Mouse (Mus musculus) adrenal gland, postnatal 10 days (tissue): ENCODE data around the gene Defa25. TPM values are rescaled to one million over a fixed set of nuclear protein-coding genes. Genes with fewer than 3 reads are reported as not detected.
"Not testable (repeated sequence)": the region's sequence is repeated elsewhere in the genome, so short reads cannot be mapped to it uniquely, and the experiment has no call there.

ENCODE experiments used
- DNase-seq: peaks from one replicate; pipeline ENCODE4 v3.0.0; 2021; ENCODE audit warnings: mixed read lengths
- long read RNA-seq, 2 experiments: library from polyadenylated mRNA; stranded (forward); transcript quantifications; one replicate each; pipeline ENCODE4 v2.0.0; 2021
- total RNA-seq, 2 experiments: library from RNA; stranded (reverse); gene quantifications; 2 replicates each; pipeline ENCODE4 v1.2.3; 2021

Gene Defa25
- total RNA-seq: not detected
- long read RNA-seq, experiment 1: 0 reads
- long read RNA-seq, experiment 2: 0 reads

DNA sequence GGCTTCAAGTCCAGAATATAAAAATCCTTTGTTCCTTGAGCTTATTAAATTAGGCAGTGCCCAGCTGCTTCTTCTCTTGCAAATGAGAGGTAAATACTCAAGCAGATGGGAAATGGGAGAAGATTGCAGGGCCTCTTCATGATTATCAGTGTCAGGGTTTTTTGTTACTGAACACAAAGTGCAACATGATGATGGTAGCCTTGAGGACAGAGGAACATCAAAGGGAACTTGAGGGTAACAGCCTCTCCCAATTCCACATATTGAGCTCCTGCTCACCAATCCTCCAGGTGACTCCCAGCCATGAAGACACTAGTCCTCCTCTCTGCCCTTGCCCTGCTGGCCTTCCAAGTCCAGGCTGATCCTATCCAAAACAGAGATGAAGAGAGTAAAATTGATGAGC is at the start of gene Defa25:
Gene Defa25, plus strand, starts transcription at position 301 of the 400 bp plus-strand sequence.
- not testable (repeated sequence) for DNase-seq

DNA sequence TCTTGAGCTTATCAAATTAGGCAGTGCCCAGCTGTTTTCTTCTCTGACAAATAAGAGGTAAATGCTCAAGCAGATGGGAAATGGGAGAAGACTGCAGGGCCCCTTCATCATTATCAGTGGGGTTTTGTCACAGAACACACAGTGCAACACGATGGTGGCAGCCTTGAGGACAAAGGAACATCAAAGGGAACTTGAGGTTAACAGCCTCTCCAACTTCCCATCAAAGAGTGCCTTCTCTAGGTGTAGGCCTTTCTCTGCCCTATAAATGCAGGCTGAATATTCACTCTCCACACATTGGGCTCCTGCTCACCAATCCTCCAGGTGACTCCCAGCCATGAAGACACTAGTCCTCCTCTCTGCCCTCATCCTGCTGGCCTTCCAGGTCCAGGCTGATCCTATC is 29.5 kb upstream of the Defa25 start, which contains the start of gene Defa23:
Gene Defa23, plus strand, starts transcription at position 301 of the 400 bp plus-strand sequence.
- not testable (repeated sequence) for DNase-seq

DNA sequence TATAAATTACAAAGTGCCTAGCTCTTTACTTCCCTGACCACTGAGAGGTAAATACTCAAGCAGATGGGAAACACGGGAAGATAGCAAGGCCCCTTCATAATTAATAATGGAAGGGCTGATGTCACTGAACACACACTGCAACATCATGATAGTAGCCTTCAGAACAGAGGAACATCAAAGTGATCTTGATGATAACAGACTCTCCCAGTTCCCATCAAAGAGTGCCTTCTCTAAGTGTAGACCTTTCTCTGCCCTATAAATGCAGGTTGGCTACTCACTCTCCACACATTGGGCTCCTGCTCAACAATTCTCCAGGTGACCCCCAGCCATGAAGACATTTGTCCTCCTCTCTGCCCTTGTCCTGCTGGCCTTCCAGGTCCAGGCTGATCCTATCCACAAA is 19.5 kb upstream of the Defa25 start, which contains the start of gene Defa35:
Gene Defa35, plus strand, starts transcription at position 301 of the 400 bp plus-strand sequence.
- not testable (repeated sequence) for DNase-seq

GRCm38 (mm10) chr8:21093106-21093505 is 8.9 kb downstream of the Defa25 start:
- peak; percentile 47 for DNase-seq

DNA sequence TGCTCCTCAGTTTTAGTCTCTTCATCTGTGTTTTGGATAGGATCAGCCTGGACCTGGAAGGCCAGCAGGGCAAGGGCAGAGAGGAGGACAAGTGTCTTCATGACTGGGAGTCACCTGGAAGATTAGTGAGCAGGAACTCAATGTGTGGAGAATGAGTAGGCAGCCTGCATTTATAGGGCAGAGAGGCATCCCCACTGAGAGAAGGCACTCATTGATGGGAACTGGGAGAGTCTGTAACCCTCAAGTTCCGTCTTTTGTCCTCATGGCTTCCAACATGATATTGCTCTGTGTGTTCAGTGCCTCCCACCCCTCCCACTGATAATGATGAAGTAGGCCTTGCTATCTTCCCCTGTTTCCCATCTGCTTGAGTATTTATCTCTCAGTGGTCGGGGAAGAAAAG is 11.7 kb downstream of the Defa25 start, which contains the start of gene Gm14851:
Gene Gm14851, minus strand, starts transcription at position 101 of the 400 bp plus-strand sequence.
- not testable (repeated sequence) for DNase-seq

- DNase-seq: not testable (repeated sequence)
Measured at GRCm38 (mm10) chr8:21134342-21134741, 50.1 kb downstream of the Defa25 start, which contains the start of gene Defa30. Defa30 (plus strand) TSS chr8:21134642.

Other genes starting within 250 kb of the Defa25 start
- gene Defb33, start 191.8 kb upstream of the Defa25 start, total RNA-seq: not detected
- not detected for gene Gm15056, start 181.8 kb upstream of the Defa25 start, total RNA-seq
- not detected for gene Gm6040, start 162.4 kb upstream of the Defa25 start, total RNA-seq
- not detected for gene AY761185, start 139.7 kb upstream of the Defa25 start, total RNA-seq
- gene Defa21, start 58.9 kb upstream of the Defa25 start, total RNA-seq: not detected
- gene Defa23, start 29.4 kb upstream of the Defa25 start, total RNA-seq: not detected
- gene Defa35, start 19.4 kb upstream of the Defa25 start, total RNA-seq: not detected
- gene Gm14851, start 11.6 kb downstream of the Defa25 start, total RNA-seq: not detected
- not detected for gene Defa30, start 50.2 kb downstream of the Defa25 start, total RNA-seq
- gene Defa22, start 77.8 kb downstream of the Defa25 start, total RNA-seq: not detected
- gene Defa31, start 107.2 kb downstream of the Defa25 start, total RNA-seq: not detected
- gene Gm15293, start 117.1 kb downstream of the Defa25 start, total RNA-seq: not detected
- not detected for gene Gm15292, start 165.3 kb downstream of the Defa25 start, total RNA-seq
- not detected for gene Defa27, start 231.1 kb downstream of the Defa25 start, total RNA-seq
- gene Defa29, start 242.6 kb downstream of the Defa25 start, total RNA-seq: not detected